Mouse (Mus musculus) megakaryocyte, embryonic 14.5 days (primary cell): ENCODE results near the gene Dnaja3. TPM values are rescaled to one million over a fixed set of nuclear protein-coding genes. Genes with fewer than 3 reads are reported as not detected.

Source experiments
- H3K27me3 ChIP-seq: replicated peaks from 2 replicates; pipeline ENCODE3; 2012; ENCODE audit warnings: inconsistent platforms
- H3K36me3 ChIP-seq: replicated peaks from 2 replicates; pipeline ENCODE3; 2012; ENCODE audit warnings: low read length, inconsistent platforms, mixed read lengths
- H3K4me1 ChIP-seq: 2 replicates; pipeline ENCODE4 v1.6.1; 2012; ENCODE audit warnings: inconsistent platforms
- H3K4me3 ChIP-seq: replicated peaks from 2 replicates; pipeline ENCODE3; 2012; ENCODE audit warnings: moderate library complexity, mild to moderate bottlenecking, inconsistent platforms
- H3K9me3 ChIP-seq: 2 replicates; pipeline ENCODE4 v1.6.1; 2012; ENCODE audit warnings: inconsistent platforms
- FLI1 ChIP-seq: IDR thresholded peaks from 2 replicates; pipeline ENCODE4 v1.6.1; 2012; ENCODE audit warnings: low read length, inconsistent platforms, mixed read lengths
- GATA1 ChIP-seq: IDR thresholded peaks from 3 replicates; pipeline ENCODE4 v1.6.1; 2012; ENCODE audit warnings: mixed read lengths, low read length, inconsistent platforms, borderline replicate concordance
- polyA plus RNA-seq: library from polyadenylated mRNA; stranded (reverse); fragments of >175 nt; gene quantifications from 2 replicates; pipeline ENCODE4 v1.2.3, GENCODE M21; 2012; ENCODE audit warnings: low replicate concordance; ENCODE audit not compliant: insufficient read depth

Dnaja3 gene
- polyA plus RNA-seq, result 3.1 and 5.3 TPM in 2 replicates

- peaks cover 6% of the 10 kb centered on the region for H3K27me3 ChIP-seq
- TF ChIP-seq GATA1 (no peak), FLI1 (no peak)
- H3K36me3 ChIP-seq, result peaks cover 89% of the 10 kb centered on the region
- H3K9me3 ChIP-seq, result no peaks in the 10 kb centered on the region
- peak within 1 kb of the TSS; percentile 87 for H3K4me3 ChIP-seq
- H3K4me1 ChIP-seq, result peaks cover 62% of the 10 kb centered on the region
These were observed at the start of gene Dnaja3, which contains the start of gene Vasn for GRCm38 (mm10) chr16:4639831-4640237. Gene Dnaja3 (plus strand): TSS chr16:4639989. Gene Vasn (plus strand): TSS chr16:4639941.

GRCm38 (mm10) chr16:4590236-4590635, 49.6 kb upstream of the Dnaja3 start:
- H3K27me3 ChIP-seq, result peaks cover 26% of the 10 kb centered on the region
- no peaks in the 10 kb centered on the region for H3K9me3 ChIP-seq

GRCm38 (mm10) chr16:4592909-4593875, 46.6 kb upstream of the Dnaja3 start:
- Histone ChIP-seq H3K4me3 (peak overlapping the region; percentile 91), H3K27me3 (peaks cover 55% of the 10 kb centered on the region), H3K4me1 (peaks cover 36% of the 10 kb centered on the region), H3K9me3 (no peaks in the 10 kb centered on the region), H3K36me3 (no peaks in the 10 kb centered on the region)
- TF ChIP-seq FLI1 (no peak), GATA1 (no peak)

More at GRCm38 (mm10) chr16:4590236-4590635, 49.6 kb upstream of the Dnaja3 start:
- Histone ChIP-seq H3K36me3 (no peaks in the 10 kb centered on the region), H3K4me1 (peaks cover 44% of the 10 kb centered on the region), H3K4me3 (no peak overlapping the region)
- TF ChIP-seq FLI1 (no peak), GATA1 (no peak)

GRCm38 (mm10) chr16:4593971-4594813, 45.6 kb upstream of the Dnaja3 start, which contains the start of gene Glis2:
Gene Glis2 (plus strand): TSS chr16:4594713.
- no peaks in the 10 kb centered on the region for H3K36me3 ChIP-seq
- H3K4me3 ChIP-seq, result peak within 1 kb of the TSS; percentile 91
- no peaks in the 10 kb centered on the region for H3K9me3 ChIP-seq
- peaks cover 45% of the 10 kb centered on the region for H3K4me1 ChIP-seq
- H3K27me3 ChIP-seq, result peaks cover 65% of the 10 kb centered on the region
- TF ChIP-seq GATA1 (no peak), FLI1 (no peak)

GRCm38 (mm10) chr16:4594814-4595526, 44.8 kb upstream of the Dnaja3 start:
- Histone ChIP-seq H3K4me3 (peak overlapping the region; percentile 91), H3K4me1 (peaks cover 46% of the 10 kb centered on the region), H3K9me3 (no peaks in the 10 kb centered on the region), H3K36me3 (no peaks in the 10 kb centered on the region), H3K27me3 (peaks cover 73% of the 10 kb centered on the region)
- TF ChIP-seq GATA1, result no peak
- no peak for TF ChIP-seq FLI1

GRCm38 (mm10) chr16:4595527-4595963, 44.2 kb upstream of the Dnaja3 start:
- Histone ChIP-seq H3K4me1 (peaks cover 46% of the 10 kb centered on the region), H3K4me3 (peak overlapping the region; percentile 91), H3K27me3 (peaks cover 79% of the 10 kb centered on the region), H3K9me3 (no peaks in the 10 kb centered on the region), H3K36me3 (no peaks in the 10 kb centered on the region)
- TF ChIP-seq FLI1 (no peak), GATA1 (no peak)

- H3K27me3 ChIP-seq, result peaks cover 86% of the 10 kb centered on the region
- H3K4me3 ChIP-seq, result no peak overlapping the region
- H3K36me3 ChIP-seq, result no peaks in the 10 kb centered on the region
- H3K4me1 ChIP-seq, result peaks cover 46% of the 10 kb centered on the region
- H3K9me3 ChIP-seq, result no peaks in the 10 kb centered on the region
- TF ChIP-seq FLI1, result no peak
- no peak for TF ChIP-seq GATA1
These were observed 43.6 kb upstream of the Dnaja3 start for GRCm38 (mm10) chr16:4596141-4596728.

- H3K27me3 ChIP-seq, result peaks cover 89% of the 10 kb centered on the region
- TF ChIP-seq GATA1 (no peak), FLI1 (no peak)
- H3K4me1 ChIP-seq, result peaks cover 46% of the 10 kb centered on the region
- no peaks in the 10 kb centered on the region for H3K9me3 ChIP-seq
- no peaks in the 10 kb centered on the region for H3K36me3 ChIP-seq
- H3K4me3 ChIP-seq, result no peak overlapping the region
These were observed 43.0 kb upstream of the Dnaja3 start for GRCm38 (mm10) chr16:4596836-4597235.
